Mouse (Mus musculus) monocyte, adult 2 months (primary cell): ENCODE measurements around the gene Cbfb.

Experiments used
- DNase-seq, 2 experiments: peaks; one replicate each; pipeline ENCODE4 v3.0.0; 2022; ENCODE audit warnings: low spot score in 2 of 2, low read depth in 1 of 2

Gene Cbfb

DNA sequence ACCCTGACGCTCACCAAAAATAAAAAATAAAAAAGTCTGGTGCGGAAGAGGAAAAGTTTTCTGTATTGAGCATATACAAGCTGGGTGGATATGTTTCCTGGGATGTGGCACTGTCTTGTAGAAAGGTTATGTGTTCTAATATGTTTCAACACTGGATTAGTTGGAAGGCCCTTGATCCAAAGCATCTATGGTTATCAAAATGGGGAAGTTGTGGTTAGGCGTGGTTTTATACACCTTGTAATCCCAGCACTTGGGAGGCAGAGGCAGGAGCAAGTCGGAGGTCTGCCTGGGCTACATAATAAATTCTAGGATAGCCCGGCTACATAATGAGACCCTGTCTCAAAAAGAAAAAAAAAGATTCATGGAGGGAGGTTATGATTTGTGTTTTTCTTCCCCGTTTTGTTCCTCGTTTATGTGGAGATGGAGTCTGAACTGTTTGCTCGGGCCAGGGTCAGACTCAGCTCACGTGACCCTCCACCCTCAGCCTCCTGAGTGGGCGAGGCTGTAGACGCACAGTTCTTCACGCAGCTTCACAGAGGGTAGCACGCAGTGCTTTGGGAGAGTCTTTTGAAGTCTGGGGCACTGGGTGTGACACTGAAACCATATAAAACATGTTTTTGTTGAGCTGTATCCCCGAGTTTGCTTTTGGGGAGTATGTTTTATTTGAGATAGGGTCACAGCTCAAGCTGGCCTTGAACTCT lies 67.1 kb downstream of the Cbfb start:
- no peak for DNase-seq

DNA sequence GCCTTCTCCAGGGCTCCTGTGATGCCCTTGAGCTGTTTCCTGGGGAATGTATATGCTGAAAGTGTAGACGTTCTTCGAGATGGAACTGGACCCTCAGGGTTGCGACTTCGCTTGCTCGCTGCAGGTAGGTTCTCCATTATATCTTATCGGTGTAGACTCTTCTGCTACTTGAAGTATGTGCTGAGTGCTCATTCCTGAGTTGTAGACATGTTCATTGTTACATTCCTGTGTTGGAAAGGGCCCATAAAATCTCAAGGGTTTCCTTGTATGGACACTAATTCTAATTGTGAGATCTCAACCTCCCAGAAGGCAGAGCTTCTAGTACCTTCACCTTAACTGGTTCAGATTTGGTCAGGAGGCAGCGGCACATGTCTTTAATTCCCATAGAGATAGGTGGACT lies 70.5 kb downstream of the Cbfb start:
- DNase-seq: no peak

GRCm38 (mm10) chr8:105251954-105252353 lies 81.5 kb downstream of the Cbfb start:
- DNase-seq: no peak

- DNase-seq: no peak
These were observed 82.4 kb downstream of the Cbfb start for GRCm38 (mm10) chr8:105252680-105253537.

DNA sequence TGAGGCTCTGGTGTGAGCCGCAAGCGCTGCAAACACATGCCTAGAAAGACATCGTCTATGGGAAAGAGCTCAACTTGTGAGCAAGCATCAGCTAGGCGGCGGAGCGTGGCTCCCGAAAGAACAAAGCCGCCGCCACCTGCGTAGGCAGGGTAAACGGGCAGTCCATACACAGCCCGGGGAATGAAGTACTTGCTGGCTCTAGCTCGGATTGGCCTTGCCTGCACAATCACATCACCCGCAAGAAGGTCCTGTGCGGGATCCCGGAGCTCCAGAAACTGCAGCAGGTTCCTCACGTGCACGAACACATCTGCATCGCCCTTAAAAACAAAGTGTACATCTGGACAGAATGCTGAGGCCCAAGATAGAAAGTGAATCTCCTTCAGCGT lies 83.3 kb downstream of the Cbfb start:
- DNase-seq: no peak

DNA sequence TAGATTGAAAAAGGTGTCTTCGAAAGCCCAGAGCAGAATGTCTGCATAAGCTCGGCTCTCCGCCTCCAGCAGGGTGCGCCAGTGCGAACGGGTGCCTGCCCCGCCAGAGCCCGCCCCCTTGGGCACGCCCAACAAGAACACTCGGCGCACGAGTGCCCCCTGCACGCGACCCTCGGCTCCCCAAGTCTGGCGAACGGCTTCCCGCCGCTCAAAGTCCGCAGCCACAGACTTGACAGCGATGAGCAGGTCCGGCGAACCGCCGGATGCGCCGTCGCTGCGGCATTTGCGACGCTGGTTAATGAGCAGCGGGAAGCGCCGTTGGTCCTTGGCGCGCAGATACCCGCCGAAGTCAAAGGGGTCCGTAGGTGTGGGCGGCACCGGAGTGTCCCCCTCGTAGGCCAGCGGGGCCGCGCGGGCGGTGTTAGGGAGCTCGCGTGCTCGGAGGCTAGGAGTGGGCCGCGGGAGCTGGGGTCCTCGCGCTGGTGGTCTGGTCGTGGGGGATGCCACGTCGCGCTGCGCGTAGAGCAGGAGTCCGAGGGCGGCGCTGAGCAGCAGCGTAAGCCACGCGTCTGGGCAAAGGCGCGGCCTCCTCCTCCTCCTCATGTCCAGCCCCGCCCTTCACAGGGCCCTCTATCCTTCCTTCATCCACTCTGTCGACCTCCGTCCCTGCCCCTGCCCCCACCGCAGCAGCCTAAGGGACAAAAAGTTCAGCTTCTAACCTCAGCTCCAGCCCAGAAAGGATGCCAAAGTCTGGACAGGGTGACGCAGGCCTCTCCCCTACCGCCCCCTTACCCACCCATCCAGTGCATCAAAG lies 83.9 kb downstream of the Cbfb start:
- peak in 1 of 2 experiments; percentile 69 for DNase-seq

GRCm38 (mm10) chr8:105254966-105255350 lies 84.5 kb downstream of the Cbfb start, which contains the start of gene B3gnt9:
TSS of gene B3gnt9 (minus strand) at chr8:105255153.
- no peak for DNase-seq

DNA sequence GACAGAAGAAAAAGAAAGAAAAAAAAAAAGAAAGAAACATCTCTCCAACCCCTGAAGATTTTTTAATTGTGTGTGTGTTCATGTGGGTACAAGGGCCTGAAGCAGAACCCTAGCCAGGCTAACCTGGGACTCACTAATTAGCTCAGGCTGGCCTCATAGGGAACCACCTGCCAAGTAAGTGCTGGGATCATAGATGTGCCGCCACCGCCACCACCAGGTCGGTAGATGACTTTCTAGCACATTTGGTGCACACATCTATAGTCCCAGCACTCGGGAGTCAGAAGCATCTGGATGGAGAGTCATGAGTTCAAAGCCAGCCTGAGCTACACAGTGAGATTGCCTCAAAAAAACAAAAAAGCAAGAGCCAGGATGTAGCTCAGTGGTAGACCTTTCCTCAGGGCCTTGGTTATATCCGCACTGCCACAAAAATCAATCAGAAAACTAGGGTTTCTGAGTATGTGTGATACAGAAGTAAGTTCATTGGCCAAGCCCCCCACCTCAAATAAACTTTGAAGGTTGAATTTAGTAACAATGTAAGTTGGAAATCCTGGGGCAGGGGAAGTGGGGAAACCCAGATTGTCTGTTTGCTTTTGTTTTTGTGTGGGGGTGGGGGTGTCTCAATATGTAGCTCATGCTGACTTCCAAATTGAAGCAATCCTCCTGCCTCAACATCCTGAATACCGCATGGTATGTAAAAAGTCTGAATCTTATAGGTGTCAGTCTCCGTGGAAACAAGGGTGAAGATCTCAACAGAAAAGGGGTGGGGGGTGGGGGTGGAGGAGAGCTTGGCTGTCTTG lies 87.0 kb downstream of the Cbfb start:
- no peak for DNase-seq

DNA sequence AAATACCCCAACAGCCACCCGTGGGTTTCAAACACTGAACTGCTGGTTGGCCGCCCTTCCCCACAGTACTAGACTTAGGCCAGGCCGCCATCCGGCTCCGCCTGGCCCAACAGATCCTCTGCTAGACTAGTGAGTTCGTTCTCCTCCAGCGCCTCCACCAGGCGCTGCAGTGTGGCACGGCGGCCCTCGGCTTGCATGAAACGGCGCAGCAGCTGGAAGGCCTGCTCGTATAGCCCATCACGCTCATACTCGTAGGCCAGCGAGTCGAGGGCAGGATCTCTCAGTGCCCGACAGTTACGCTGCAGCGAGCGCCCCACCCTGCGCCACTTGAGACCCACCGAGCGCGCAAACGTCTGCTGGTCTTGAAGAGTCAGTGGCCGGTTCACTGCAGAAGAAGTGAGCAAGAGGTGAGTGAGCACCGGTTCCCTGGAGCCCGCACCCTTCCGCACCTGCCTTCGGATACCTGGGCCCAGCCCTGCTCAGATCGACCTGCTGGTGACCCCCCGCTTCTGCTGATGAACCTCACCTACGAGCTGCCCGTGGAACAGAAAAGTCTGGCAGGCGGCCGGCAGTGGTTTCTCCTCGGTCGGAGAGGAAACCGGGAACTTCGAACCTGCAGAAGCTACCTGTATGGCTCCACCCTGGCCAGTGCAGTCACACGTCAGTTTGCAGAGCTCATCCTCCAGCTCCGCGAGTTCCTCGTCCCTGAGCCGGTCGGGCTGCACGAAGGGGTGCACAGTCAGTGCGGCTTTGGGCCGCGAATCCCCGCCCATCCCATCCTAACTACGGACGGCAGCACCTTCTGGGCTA lies 88.6 kb downstream of the Cbfb start:
- DNase-seq: no peak

- peak in 1 of 2 experiments; percentile 62 for DNase-seq
These were observed 89.3 kb downstream of the Cbfb start for GRCm38 (mm10) chr8:105259721-105260320.

GRCm38 (mm10) chr8:105260371-105261099 lies 90.1 kb downstream of the Cbfb start:
- no peak for DNase-seq

GRCm38 (mm10) chr8:105261326-105261980 lies 91.0 kb downstream of the Cbfb start:
- no peak for DNase-seq

DNA sequence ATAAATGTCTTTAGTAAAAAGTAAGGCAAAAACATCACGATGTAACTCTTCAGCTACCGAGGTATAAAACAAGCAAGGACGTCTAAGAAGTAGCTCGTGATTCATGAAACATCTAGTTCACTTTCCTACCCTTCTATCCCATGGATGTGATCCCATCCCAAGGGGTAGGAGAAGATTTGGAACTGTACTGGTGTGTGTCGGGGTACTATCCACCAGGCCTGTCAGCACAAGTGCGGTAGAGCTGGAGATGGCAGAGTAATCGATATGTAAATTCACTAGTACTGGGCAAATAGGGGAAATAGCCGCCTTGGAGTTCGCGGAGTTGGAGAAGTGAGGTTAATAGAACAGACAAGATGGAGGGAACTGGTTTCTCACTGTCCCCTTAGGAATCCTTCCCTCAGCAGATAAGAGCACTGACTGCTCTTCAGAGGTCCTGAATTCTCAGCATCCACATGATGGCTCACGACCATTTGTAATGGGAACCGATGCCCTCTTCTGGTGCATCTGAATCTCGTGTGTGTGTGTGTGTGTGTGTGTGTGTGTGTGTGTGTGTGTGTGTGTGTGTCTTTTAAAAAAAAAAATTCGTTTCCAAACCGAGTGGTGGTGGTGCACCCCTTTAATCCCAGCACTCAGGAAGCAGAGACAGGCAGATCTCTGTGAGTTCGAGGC lies 92.9 kb downstream of the Cbfb start:
- DNase-seq: no peak

- peak in 1 of 2 experiments; percentile 47 for DNase-seq
These were observed 93.8 kb downstream of the Cbfb start, which contains the start of the genes Tradd and Fbxl8 for GRCm38 (mm10) chr8:105264024-105264982. TSS of gene Tradd (minus strand) at chr8:105264609. TSS of gene Fbxl8 (plus strand) at chr8:105264648.

- DNase-seq: no peak
These were observed 94.7 kb downstream of the Cbfb start for GRCm38 (mm10) chr8:105265128-105265527.

DNA sequence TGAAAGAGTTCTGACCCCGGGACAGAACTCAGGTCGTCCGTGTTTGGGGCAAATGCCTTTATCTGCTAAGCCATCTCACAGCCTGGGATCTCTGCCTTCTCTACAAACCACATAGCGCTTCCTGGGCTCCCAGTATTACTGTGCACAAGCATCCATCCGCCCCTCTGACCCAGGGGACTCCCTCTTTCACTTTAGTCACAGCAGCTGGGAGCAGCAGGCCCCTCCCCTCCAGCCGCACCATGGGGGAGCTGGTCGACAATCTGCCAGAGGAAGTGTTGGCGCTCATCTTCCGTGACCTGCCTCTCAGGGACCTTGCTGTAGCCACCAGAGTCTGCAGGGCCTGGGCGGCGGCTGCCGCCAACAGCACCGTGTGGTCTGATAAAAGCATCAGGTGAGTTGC lies 96.3 kb downstream of the Cbfb start:
- no peak for DNase-seq
